Mouse (Mus musculus) cortical plate, adult 2 months (tissue): Measurements from ENCODE around the gene Gpr137.
"Not testable (repeated sequence)": the region's sequence is repeated elsewhere in the genome, so short reads cannot be mapped to it uniquely, and the experiment has no call there.

Experiments
- CTCF ChIP-seq: fragments of 200-500 bp; IDR thresholded peaks from 2 replicates; pipeline ENCODE4 v1.5.1; 2011; ENCODE audit warnings: mild to moderate bottlenecking, control low read depth, low read length; ENCODE audit not compliant: insufficient read depth; ENCODE audit errors: extremely low read depth
- POLR2A ChIP-seq: fragments of 200-500 bp; IDR thresholded peaks from 2 replicates; pipeline ENCODE4 v1.6.1; 2011; ENCODE audit warnings: mild to moderate bottlenecking, low read length, control low read depth; ENCODE audit not compliant: insufficient read depth; ENCODE audit errors: extremely low read depth

DNA sequence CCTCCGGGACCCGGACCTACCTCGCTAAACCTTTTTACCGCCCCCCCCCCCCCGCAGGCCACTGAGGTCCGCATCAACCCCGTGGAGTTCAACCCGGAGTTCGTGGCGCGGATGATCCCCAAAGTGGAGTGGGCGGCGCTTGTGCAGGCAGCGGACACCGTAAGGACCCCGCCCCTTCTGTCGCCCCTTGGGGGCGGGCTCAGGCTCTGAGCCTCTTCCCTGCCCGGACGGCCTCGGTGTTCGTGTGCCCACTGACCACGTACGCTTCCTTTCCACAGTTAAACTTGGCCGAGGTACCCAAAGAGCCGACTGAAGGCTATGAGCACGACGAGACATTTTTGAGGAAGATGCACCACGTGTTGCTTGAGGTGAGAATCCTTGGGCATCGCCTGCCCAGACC lies 32.0 kb downstream of the Gpr137 start:
- TF ChIP-seq CTCF, result not testable (repeated sequence)
- TF ChIP-seq POLR2A, result 0 out of 2 replicates have a peak, but pooled peaks have one; percentile 19
